Mouse (Mus musculus): ENCODE data around the gene Slc44a5. TPM values are rescaled to one million over a fixed set of nuclear protein-coding genes. Genes with fewer than 3 reads are reported as not detected.

Slc44a5 gene
- polyA plus RNA-seq, 1 experiment: 0.12 TPM

DNA sequence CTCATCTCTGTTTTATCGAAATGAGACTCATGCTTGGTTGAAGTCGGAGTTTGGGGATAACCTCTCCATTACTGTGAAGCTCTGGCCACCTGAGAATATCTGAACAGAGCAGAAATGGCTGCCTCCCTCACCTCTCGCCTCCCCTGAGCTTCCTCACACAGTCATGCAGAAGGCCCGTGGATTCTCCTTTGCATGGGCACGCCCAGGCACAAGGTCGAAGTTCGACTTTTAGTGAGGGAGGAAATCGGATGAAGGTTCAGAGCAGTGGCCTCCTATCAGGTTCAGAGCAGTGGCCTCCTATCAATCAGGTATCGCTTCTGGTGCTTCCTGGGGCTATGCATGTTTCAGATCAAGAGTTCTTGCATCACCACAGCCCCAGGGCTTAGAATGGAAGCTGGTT, 295.1 kb downstream of the Slc44a5 start:
- Histone ChIP-seq H3K9ac (ENCODE audit: low read depth, poor library complexity, severe bottlenecking) (no peak overlapping the region), H3K9me3 (replicated peaks; ENCODE audit: control insufficient read depth, insufficient read depth, low read length, poor library complexity, severe bottlenecking) (no peaks in the 10 kb centered on the region), H3K36me3 (ENCODE audit: control insufficient read depth, insufficient read depth, low read length, poor library complexity, severe bottlenecking) (no peaks in the 10 kb centered on the region), H3K4me1 (ENCODE audit: control insufficient read depth, insufficient read depth, low read length) (no peaks in the 10 kb centered on the region), H3K27ac (ENCODE audit: insufficient read depth, low read length) (no peak overlapping the region), H3K4me3 (ENCODE audit: low read depth, low read length) (no peak overlapping the region), H3K27me3 (ENCODE audit: control insufficient read depth, insufficient read depth, low read length, poor library complexity, severe bottlenecking) (no peaks in the 10 kb centered on the region)
- no peak for TF ChIP-seq EP300 (IDR thresholded peaks at IDR 0.05; ENCODE audit: insufficient read depth, low read depth, low read length)
- TF ChIP-seq POLR2A (IDR thresholded peaks at IDR 0.05; ENCODE audit: insufficient read depth, low read length): no peak

- Histone ChIP-seq H3K27me3 (ENCODE audit: control insufficient read depth, insufficient read depth, low read length, poor library complexity, severe bottlenecking) (no peaks in the 10 kb centered on the region), H3K4me3 (ENCODE audit: low read depth, low read length) (no peak overlapping the region), H3K36me3 (ENCODE audit: control insufficient read depth, insufficient read depth, low read length, poor library complexity, severe bottlenecking) (no peaks in the 10 kb centered on the region), H3K27ac (ENCODE audit: insufficient read depth, low read length) (no peak overlapping the region), H3K9me3 (replicated peaks; ENCODE audit: control insufficient read depth, insufficient read depth, low read length, poor library complexity, severe bottlenecking) (no peaks in the 10 kb centered on the region), H3K9ac (ENCODE audit: low read depth, poor library complexity, severe bottlenecking) (no peak overlapping the region), H3K4me1 (ENCODE audit: control insufficient read depth, insufficient read depth, low read length) (no peaks in the 10 kb centered on the region)
- TF ChIP-seq EP300 (IDR thresholded peaks at IDR 0.05; ENCODE audit: insufficient read depth, low read depth, low read length): no peak
- TF ChIP-seq CTCF (IDR thresholded peaks at IDR 0.05; ENCODE audit: low read depth, low read length): peak; percentile 97
- no peak for TF ChIP-seq POLR2A (IDR thresholded peaks at IDR 0.05; ENCODE audit: insufficient read depth, low read length)
Measured at GRCm38 (mm10) chr3:154269757-154270366, 296.6 kb downstream of the Slc44a5 start.

- H3K9ac ChIP-seq (ENCODE audit: low read depth, poor library complexity, severe bottlenecking): no peak overlapping the region
Measured at GRCm38 (mm10) chr3:154274681-154275080, 301.4 kb downstream of the Slc44a5 start.

GRCm38 (mm10) chr3:154284260-154284659, 311.0 kb downstream of the Slc44a5 start:
- Histone ChIP-seq H3K9ac (ENCODE audit: low read depth, poor library complexity, severe bottlenecking) (no peak overlapping the region), H3K9me3 (replicated peaks; ENCODE audit: control insufficient read depth, insufficient read depth, low read length, poor library complexity, severe bottlenecking) (no peaks in the 10 kb centered on the region), H3K36me3 (ENCODE audit: control insufficient read depth, insufficient read depth, low read length, poor library complexity, severe bottlenecking) (no peaks in the 10 kb centered on the region), H3K27ac (ENCODE audit: insufficient read depth, low read length) (no peak overlapping the region), H3K4me3 (ENCODE audit: low read depth, low read length) (no peak overlapping the region), H3K4me1 (ENCODE audit: control insufficient read depth, insufficient read depth, low read length) (no peaks in the 10 kb centered on the region), H3K27me3 (ENCODE audit: control insufficient read depth, insufficient read depth, low read length, poor library complexity, severe bottlenecking) (no peaks in the 10 kb centered on the region)
- no peak for TF ChIP-seq EP300 (IDR thresholded peaks at IDR 0.05; ENCODE audit: insufficient read depth, low read depth, low read length)
- TF ChIP-seq POLR2A (IDR thresholded peaks at IDR 0.05; ENCODE audit: insufficient read depth, low read length): no peak
- TF ChIP-seq CTCF (IDR thresholded peaks at IDR 0.05; ENCODE audit: low read depth, low read length): no peak

More at GRCm38 (mm10) chr3:154274681-154275080, 301.4 kb downstream of the Slc44a5 start:
- no peaks in the 10 kb centered on the region for H3K9me3 ChIP-seq (replicated peaks; ENCODE audit: control insufficient read depth, insufficient read depth, low read length, poor library complexity, severe bottlenecking)
- TF ChIP-seq EP300 (IDR thresholded peaks at IDR 0.05; ENCODE audit: insufficient read depth, low read depth, low read length) (no peak), CTCF (IDR thresholded peaks at IDR 0.05; ENCODE audit: low read depth, low read length) (no peak), POLR2A (IDR thresholded peaks at IDR 0.05; ENCODE audit: insufficient read depth, low read length) (no peak)
- H3K4me3 ChIP-seq (ENCODE audit: low read depth, low read length): no peak overlapping the region
- no peaks in the 10 kb centered on the region for H3K27me3 ChIP-seq (ENCODE audit: control insufficient read depth, insufficient read depth, low read length, poor library complexity, severe bottlenecking)
- no peaks in the 10 kb centered on the region for H3K36me3 ChIP-seq (ENCODE audit: control insufficient read depth, insufficient read depth, low read length, poor library complexity, severe bottlenecking)
- H3K4me1 ChIP-seq (ENCODE audit: control insufficient read depth, insufficient read depth, low read length): no peaks in the 10 kb centered on the region
- no peak overlapping the region for H3K27ac ChIP-seq (ENCODE audit: insufficient read depth, low read length)

GRCm38 (mm10) chr3:154285351-154285750, 312.1 kb downstream of the Slc44a5 start:
- Histone ChIP-seq H3K9ac (ENCODE audit: low read depth, poor library complexity, severe bottlenecking) (no peak overlapping the region), H3K27ac (ENCODE audit: insufficient read depth, low read length) (no peak overlapping the region), H3K4me3 (ENCODE audit: low read depth, low read length) (no peak overlapping the region), H3K9me3 (replicated peaks; ENCODE audit: control insufficient read depth, insufficient read depth, low read length, poor library complexity, severe bottlenecking) (no peaks in the 10 kb centered on the region), H3K36me3 (ENCODE audit: control insufficient read depth, insufficient read depth, low read length, poor library complexity, severe bottlenecking) (no peaks in the 10 kb centered on the region), H3K27me3 (ENCODE audit: control insufficient read depth, insufficient read depth, low read length, poor library complexity, severe bottlenecking) (no peaks in the 10 kb centered on the region), H3K4me1 (ENCODE audit: control insufficient read depth, insufficient read depth, low read length) (no peaks in the 10 kb centered on the region)
- TF ChIP-seq POLR2A (IDR thresholded peaks at IDR 0.05; ENCODE audit: insufficient read depth, low read length): no peak

DNA sequence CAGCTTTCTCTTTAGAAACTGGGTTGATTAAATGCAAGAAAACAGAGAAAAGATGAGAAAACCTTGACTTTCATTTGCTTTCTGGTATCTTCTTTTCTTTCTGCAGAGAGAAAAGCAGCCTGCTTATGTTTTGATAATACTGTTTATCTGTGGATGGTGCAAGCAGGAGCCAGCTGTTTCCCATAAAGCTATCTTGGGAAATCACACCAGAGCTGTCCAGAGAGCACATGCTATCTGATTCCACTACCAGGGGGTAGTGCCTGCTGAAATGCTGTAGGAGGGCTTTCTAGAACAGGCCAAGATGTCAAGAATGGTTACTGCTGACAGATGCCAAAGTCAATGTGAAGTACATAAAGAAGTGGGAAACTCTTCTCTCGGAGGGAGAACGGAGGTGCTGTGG, 314.0 kb downstream of the Slc44a5 start:
- H3K4me3 ChIP-seq (ENCODE audit: low read depth, low read length): no peak overlapping the region
- H3K9ac ChIP-seq (ENCODE audit: low read depth, poor library complexity, severe bottlenecking): no peak overlapping the region
- TF ChIP-seq CTCF (IDR thresholded peaks at IDR 0.05; ENCODE audit: low read depth, low read length) (no peak), POLR2A (IDR thresholded peaks at IDR 0.05; ENCODE audit: insufficient read depth, low read length) (no peak)
- H3K27me3 ChIP-seq (ENCODE audit: control insufficient read depth, insufficient read depth, low read length, poor library complexity, severe bottlenecking): no peaks in the 10 kb centered on the region
- H3K36me3 ChIP-seq (ENCODE audit: control insufficient read depth, insufficient read depth, low read length, poor library complexity, severe bottlenecking): no peaks in the 10 kb centered on the region
- no peaks in the 10 kb centered on the region for H3K9me3 ChIP-seq (replicated peaks; ENCODE audit: control insufficient read depth, insufficient read depth, low read length, poor library complexity, severe bottlenecking)
- H3K27ac ChIP-seq (ENCODE audit: insufficient read depth, low read length): no peak overlapping the region
- no peaks in the 10 kb centered on the region for H3K4me1 ChIP-seq (ENCODE audit: control insufficient read depth, insufficient read depth, low read length)

Data from ES-Bruce4 (cell line).